Mouse (Mus musculus) CH12.LX (cell line): ENCODE measurements around the gene Hba-a2. TPM values are rescaled to one million over a fixed set of nuclear protein-coding genes. Genes with fewer than 3 reads are reported as not detected.

Source experiments
- DNase-seq: peaks from one replicate; pipeline ENCODE4 v3.0.0-alpha.2; 2013; ENCODE audit errors: extremely low read depth
- H3K27ac ChIP-seq: 2 replicates; pipeline ENCODE4 v1.5.1; 2012; ENCODE audit warnings: low read depth, mild to moderate bottlenecking, control low read depth, moderate library complexity; ENCODE audit not compliant: insufficient read depth
- H3K27me3 ChIP-seq: replicated peaks from 2 replicates; pipeline ENCODE3; 2012; ENCODE audit warnings: inconsistent platforms
- H3K36me3 ChIP-seq, 2 experiments: replicated peaks in 1 of 2; 2 replicates each; pipeline versions ENCODE3 to v1.6.1; 2012; ENCODE audit warnings: inconsistent platforms in 1 of 2, low read length in 1 of 2, mild to moderate bottlenecking in 1 of 2, mixed read lengths in 1 of 2, moderate library complexity in 1 of 2; ENCODE audit not compliant: control insufficient read depth in 1 of 2, insufficient read depth in 1 of 2
- H3K4me1 ChIP-seq, 2 experiments: 2 replicates each; pipeline ENCODE4 v1.6.1; 2012; ENCODE audit warnings: inconsistent platforms in 1 of 2, moderate library complexity in 1 of 2; ENCODE audit not compliant: insufficient read depth in 2 of 2, control insufficient read depth in 1 of 2
- H3K4me2 ChIP-seq: 2 replicates; pipeline ENCODE4 v1.6.1; 2012; ENCODE audit warnings: low read depth, mild to moderate bottlenecking, control low read depth; ENCODE audit not compliant: poor library complexity, insufficient read depth, severe bottlenecking
- H3K4me3 ChIP-seq, 3 experiments: fragments of 150-350 bp in 1 of 3; sonication (generic) in 1 of 3; replicated peaks in 1 of 3; 2 replicates each; pipeline versions ENCODE3 to v1.5.1; 2011 to 2012; ENCODE audit warnings: low read depth in 2 of 3, low read length in 2 of 3, mild to moderate bottlenecking in 2 of 3, moderate library complexity in 2 of 3, control low read depth in 1 of 3, improper control_type of control experiment in 1 of 3, inconsistent platforms in 1 of 3, mixed read lengths in 1 of 3; ENCODE audit not compliant: poor library complexity in 1 of 3
- H3K79me2 ChIP-seq: replicated peaks from 2 replicates; pipeline ENCODE4 v1.6.1; 2012; ENCODE audit warnings: mild to moderate bottlenecking, moderate library complexity; ENCODE audit not compliant: control insufficient read depth, poor library complexity, insufficient read depth, severe bottlenecking; ENCODE audit errors: extremely low read depth
- H3K9ac ChIP-seq: 2 replicates; pipeline ENCODE4 v1.6.1; 2012; ENCODE audit warnings: low read depth, mild to moderate bottlenecking, control low read depth, moderate library complexity; ENCODE audit not compliant: insufficient read depth
- H3K9me3 ChIP-seq: replicated peaks from 2 replicates; pipeline ENCODE3; 2012; ENCODE audit warnings: low read length, inconsistent platforms, mixed read lengths
- BHLHE40 ChIP-seq: IDR thresholded peaks from 2 replicates; pipeline ENCODE4 v1.6.1; 2011; ENCODE audit warnings: mild to moderate bottlenecking, low read depth, low read length, improper control_type of control experiment
- CHD1 ChIP-seq: IDR thresholded peaks from 2 replicates; pipeline ENCODE4 v1.6.1; 2012; ENCODE audit warnings: low read depth, low read length, improper control_type of control experiment, inconsistent platforms
- CTCF ChIP-seq, 2 experiments: IDR thresholded peaks in 1 of 2; conservative IDR thresholded peaks in 1 of 2; 2 replicates each; pipeline ENCODE4 v1.5.1; 2011 to 2012; ENCODE audit warnings: low read depth in 2 of 2, low read length in 2 of 2, improper control_type of control experiment in 1 of 2, inconsistent platforms in 1 of 2, mild to moderate bottlenecking in 1 of 2, moderate library complexity in 1 of 2
- E2F4 ChIP-seq: IDR thresholded peaks from 2 replicates; pipeline ENCODE4 v1.6.1; 2011; ENCODE audit warnings: low read depth, low read length, improper control_type of control experiment; ENCODE audit not compliant: insufficient replicate concordance
- ELF1 ChIP-seq: IDR thresholded peaks from 2 replicates; pipeline ENCODE4 v1.6.1; 2014; ENCODE audit warnings: low read depth, mild to moderate bottlenecking, inconsistent platforms, low read length, improper control_type of control experiment
- ETS1 ChIP-seq: conservative IDR thresholded peaks from 2 replicates; pipeline ENCODE4 v1.6.1; 2012; ENCODE audit warnings: low read depth, mild to moderate bottlenecking, inconsistent platforms, low read length, improper control_type of control experiment, moderate library complexity
- HCFC1 ChIP-seq: IDR thresholded peaks from 2 replicates; pipeline ENCODE4 v1.6.1; 2012; ENCODE audit warnings: low read depth, mild to moderate bottlenecking, inconsistent platforms, low read length, improper control_type of control experiment
- IRF4 ChIP-seq: IDR thresholded peaks from 2 replicates; pipeline ENCODE4 v1.6.1; 2014; ENCODE audit warnings: low read depth, mild to moderate bottlenecking, inconsistent platforms, low read length, improper control_type of control experiment
- JUND ChIP-seq: conservative IDR thresholded peaks from 2 replicates; pipeline ENCODE4 v1.6.1; 2011; ENCODE audit warnings: low read depth, low read length, improper control_type of control experiment
- MAFK ChIP-seq: IDR thresholded peaks from 2 replicates; pipeline ENCODE4 v1.6.1; 2011; ENCODE audit warnings: low read length, improper control_type of control experiment; ENCODE audit not compliant: insufficient replicate concordance
- MAX ChIP-seq: IDR thresholded peaks from 2 replicates; pipeline ENCODE4 v1.6.1; 2011; ENCODE audit warnings: low read length, improper control_type of control experiment
- MAZ ChIP-seq: IDR thresholded peaks from 2 replicates; pipeline ENCODE4 v1.6.1; 2012; ENCODE audit warnings: low read depth, mild to moderate bottlenecking, inconsistent platforms, low read length, improper control_type of control experiment, moderate library complexity
- MXI1 ChIP-seq: IDR thresholded peaks from 2 replicates; pipeline ENCODE4 v1.6.1; 2011; ENCODE audit warnings: mild to moderate bottlenecking, low read depth, low read length, improper control_type of control experiment
- MYC ChIP-seq: IDR thresholded peaks from 2 replicates; pipeline ENCODE4 v1.6.1; 2011; ENCODE audit warnings: low read depth, mild to moderate bottlenecking, improper control_type of control experiment, low read length
- PAX5 ChIP-seq: IDR thresholded peaks from 2 replicates; pipeline ENCODE4 v1.6.1; 2012; ENCODE audit warnings: low read length, inconsistent platforms, mixed read lengths
- POLR2A ChIP-seq: IDR thresholded peaks from 2 replicates; pipeline ENCODE4 v1.6.1; 2011; ENCODE audit warnings: low read depth, mild to moderate bottlenecking, improper control_type of control experiment, low read length
- POLR2AphosphoS2 ChIP-seq: IDR thresholded peaks from 2 replicates; pipeline ENCODE4 v1.6.1; 2011; ENCODE audit warnings: low read depth, low read length, improper control_type of control experiment
- RCOR1 ChIP-seq: conservative IDR thresholded peaks from 2 replicates; pipeline ENCODE4 v1.6.1; 2012; ENCODE audit warnings: low read depth, mild to moderate bottlenecking, inconsistent platforms, low read length, improper control_type of control experiment
- SIN3A ChIP-seq: IDR thresholded peaks from 2 replicates; pipeline ENCODE4 v1.6.1; 2012; ENCODE audit warnings: low read length, improper control_type of control experiment, inconsistent platforms
- TBP ChIP-seq: conservative IDR thresholded peaks from 2 replicates; pipeline ENCODE4 v1.6.1; 2011; ENCODE audit warnings: low read depth, low read length, improper control_type of control experiment
- UBTF ChIP-seq: IDR thresholded peaks from 2 replicates; pipeline ENCODE4 v1.6.1; 2012; ENCODE audit warnings: low read depth, mild to moderate bottlenecking, inconsistent platforms, low read length, improper control_type of control experiment, moderate library complexity
- USF1 ChIP-seq: IDR thresholded peaks from 2 replicates; pipeline ENCODE4 v1.6.1; 2014; ENCODE audit warnings: low read depth, mild to moderate bottlenecking, inconsistent platforms, low read length, improper control_type of control experiment
- USF2 ChIP-seq: conservative IDR thresholded peaks from 2 replicates; pipeline ENCODE4 v1.6.1; 2011; ENCODE audit warnings: low read depth, low read length, improper control_type of control experiment
- ZMIZ1 ChIP-seq: IDR thresholded peaks from 2 replicates; pipeline ENCODE4 v1.6.1; 2012; ENCODE audit warnings: low read depth, mild to moderate bottlenecking, inconsistent platforms, low read length, improper control_type of control experiment
- ZNF384 ChIP-seq: IDR thresholded peaks from 2 replicates; pipeline ENCODE4 v1.6.1; 2012; ENCODE audit warnings: low read depth, low read length, improper control_type of control experiment, inconsistent platforms
- dilution Hi-C: fragments of 300-500 bp; cut with MboI; formaldehyde crosslinking; loops from 2 replicates; pipeline ENCODE4 v1.14.3; 2020; ENCODE audit warnings: low sequenced_read_pairs; ENCODE audit not compliant: extremely low pct_unique_long_range_greater_than_20kb, extremely low pct_ligation_motif_present
- in situ Hi-C: fragments of 300-500 bp; cut with MboI; formaldehyde crosslinking; loops from 3 replicates; pipeline ENCODE4 v1.14.3; 2019; ENCODE audit warnings: low sequenced_read_pairs, low pct_ligation_motif_present, low pct_unique_long_range_greater_than_20kb, mixed read lengths
- polyA plus RNA-seq: library from polyadenylated mRNA; unstranded; fragments of >175 nt; gene quantifications from 2 replicates; pipeline ENCODE4 v1.2.1, GENCODE M21; 2012; ENCODE audit warnings: low read depth; ENCODE audit not compliant: insufficient read length
- total RNA-seq, 2 experiments: library from RNA; depleted of rRNA; stranded (reverse); fragments of 300-350 nt in 1 of 2; fragments of >200 nt in 1 of 2; gene quantifications; 2 replicates each; pipeline ENCODE4 v1.2.3; 2012 to 2014

Gene Hba-a2
- total and polyA plus RNA-seq, 3 experiments = 2.9 to 10.3 (median 4.6) TPM

- no peak for TF ChIP-seq MYC
- no peak for TF ChIP-seq ELF1
- TF ChIP-seq SIN3A = no peak
- no peak for TF ChIP-seq MXI1
- TF ChIP-seq POLR2A = no peak
- no peak for TF ChIP-seq USF2
- TF ChIP-seq HCFC1 = no peak
- no peak for TF ChIP-seq TBP
- TF ChIP-seq USF1 = no peak
- TF ChIP-seq MAX = no peak; the same call in 1 of the 2 replicates
- no peak for TF ChIP-seq PAX5
- TF ChIP-seq ZNF384 = no peak
- TF ChIP-seq MAFK = no peak
- peak; percentile 98 to 100 for TF ChIP-seq CTCF (conservative IDR thresholded peaks at IDR 0.05 in 1 of 2, IDR thresholded peaks at IDR 0.05 in 1 of 2; ENCODE audit: low read depth in 2 of 2, low read length in 2 of 2)
- no peak for TF ChIP-seq CHD1
- TF ChIP-seq POLR2AphosphoS2 = no peak
- no peak for TF ChIP-seq RCOR1
- no peak for TF ChIP-seq ZMIZ1
- no peak for TF ChIP-seq MAZ
- TF ChIP-seq E2F4 = no peak
- TF ChIP-seq UBTF = no peak
- TF ChIP-seq IRF4 = no peak
Observed at GRCm38 (mm10) chr11:32342770-32343191, 46.5 kb downstream of the Hba-a2 start (continued).

- H3K36me3 ChIP-seq = no peaks in the 10 kb centered on the region
- H3K79me2 ChIP-seq = no peaks in the 10 kb centered on the region
- in situ Hi-C loops = no loop called here
- dilution Hi-C loops = no loop called here
- H3K27me3 ChIP-seq = peaks cover 50% of the 10 kb centered on the region
- no peak overlapping the region for H3K4me3 ChIP-seq
- no peak overlapping the region for H3K4me2 ChIP-seq
- peaks cover 4% of the 10 kb centered on the region for H3K9me3 ChIP-seq
- TF ChIP-seq MAFK = no peak
- TF ChIP-seq JUND = no peak
- no peak for TF ChIP-seq ETS1
- no peak for TF ChIP-seq CTCF (conservative IDR thresholded peaks at IDR 0.05 in 1 of 2, IDR thresholded peaks at IDR 0.05 in 1 of 2; ENCODE audit: low read depth in 2 of 2, low read length in 2 of 2)
- no peak for TF ChIP-seq ZMIZ1
- TF ChIP-seq MYC = no peak
- TF ChIP-seq MAX = no peak
- TF ChIP-seq CHD1 = no peak
- TF ChIP-seq USF1 = no peak
- TF ChIP-seq TBP = no peak
- no peak for TF ChIP-seq MXI1
- no peak for TF ChIP-seq POLR2A
- TF ChIP-seq BHLHE40 = no peak
- TF ChIP-seq, all 38 proteins: peak for 0
- DNase-seq = no peak
- H3K27ac ChIP-seq = no peak overlapping the region
- H3K4me1 ChIP-seq = peaks cover 0 to 15% of the 10 kb centered on the region in 2 experiments; a peak in 2 of 4 replicates
- no peak overlapping the region for H3K9ac ChIP-seq
Observed at GRCm38 (mm10) chr11:32343350-32343749, 47.1 kb downstream of the Hba-a2 start.
